ENCODE assay signal across 1 mouse cellular context in the genomic region with DNA sequence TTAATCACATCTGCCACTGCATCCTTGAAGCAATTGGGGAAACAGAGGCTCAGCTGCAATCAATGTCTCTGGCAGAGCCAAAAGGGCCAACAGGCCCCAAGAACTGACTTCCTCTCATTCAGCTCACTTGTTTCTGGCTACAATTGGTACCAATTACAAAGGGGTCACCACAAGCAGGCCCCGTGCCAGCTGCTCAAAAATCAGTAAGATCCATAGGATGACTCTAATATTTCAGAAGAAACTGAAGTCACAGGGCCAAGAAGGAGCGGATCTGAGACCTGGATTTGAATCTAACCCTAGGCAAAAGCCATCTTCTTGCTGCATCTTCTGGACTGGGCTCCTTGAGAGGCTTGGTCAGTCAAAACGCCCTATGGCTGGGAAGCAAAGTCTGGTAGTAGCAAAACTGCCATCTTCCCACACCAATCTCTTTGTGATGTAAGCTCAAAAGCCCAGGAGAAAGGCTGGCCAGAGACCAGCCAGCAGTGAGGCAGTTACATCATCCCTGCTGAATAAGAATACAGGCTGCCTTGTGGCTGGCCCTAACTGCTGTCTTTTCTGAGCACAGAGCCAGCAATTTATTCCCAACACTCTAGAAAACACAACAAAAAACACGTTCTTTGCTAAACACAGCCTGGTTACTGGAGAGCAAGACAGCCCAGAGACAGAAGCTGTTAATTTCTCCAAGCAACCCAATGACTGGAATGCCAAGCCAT.
TF ChIP-seq lines count a peak whose summit lies in the region.

No protein-coding gene starts in this region.

TF ChIP-seq in CH12.LX, 34 proteins besides CTCF, POLR2A, EP300 and RAD21:
- TF ChIP-seq SMC3 (IDR thresholded peaks at IDR 0.05; ENCODE audit: low read depth, low read length) (no peak), MAX (IDR thresholded peaks at IDR 0.05; ENCODE audit: low read length) (no peak), KAT2A (IDR thresholded peaks at IDR 0.05; ENCODE audit: insufficient replicate concordance, low read length) (no peak), PAX5 (IDR thresholded peaks at IDR 0.05; ENCODE audit: low read length) (no peak), CHD1 (IDR thresholded peaks at IDR 0.05; ENCODE audit: low read depth, low read length) (no peak), ZKSCAN1 (IDR thresholded peaks at IDR 0.05; ENCODE audit: borderline replicate concordance, low read depth, low read length) (no peak), ZC3H11A (IDR thresholded peaks at IDR 0.05; ENCODE audit: low read depth, low read length) (no peak), ELF1 (IDR thresholded peaks at IDR 0.05; ENCODE audit: low read depth, low read length) (no peak), HCFC1 (IDR thresholded peaks at IDR 0.05; ENCODE audit: low read depth, low read length) (no peak), TCF12 (IDR thresholded peaks at IDR 0.05; ENCODE audit: low read depth, low read length) (no peak), ZNF384 (IDR thresholded peaks at IDR 0.05; ENCODE audit: low read depth, low read length) (no peak), E2F4 (IDR thresholded peaks at IDR 0.05; ENCODE audit: insufficient replicate concordance, low read depth, low read length) (no peak), TBP (conservative IDR thresholded peaks at IDR 0.05; ENCODE audit: low read depth, low read length) (no peak)
